Mouse (Mus musculus) A20 (cell line): ENCODE data around the gene Zcchc14.
A peak's percentile ranks its signal among the peaks of the same experiment; 100 is the strongest.
"Not testable (repeated sequence)": the region's sequence is repeated elsewhere in the genome, so short reads cannot be mapped to it uniquely, and the experiment has no call there.

ENCODE experiments used
- DNase-seq: peaks from one replicate; pipeline ENCODE4 v3.0.0-alpha.2; 2011; ENCODE audit warnings: low read depth, low spot score

Gene Zcchc14

DNA sequence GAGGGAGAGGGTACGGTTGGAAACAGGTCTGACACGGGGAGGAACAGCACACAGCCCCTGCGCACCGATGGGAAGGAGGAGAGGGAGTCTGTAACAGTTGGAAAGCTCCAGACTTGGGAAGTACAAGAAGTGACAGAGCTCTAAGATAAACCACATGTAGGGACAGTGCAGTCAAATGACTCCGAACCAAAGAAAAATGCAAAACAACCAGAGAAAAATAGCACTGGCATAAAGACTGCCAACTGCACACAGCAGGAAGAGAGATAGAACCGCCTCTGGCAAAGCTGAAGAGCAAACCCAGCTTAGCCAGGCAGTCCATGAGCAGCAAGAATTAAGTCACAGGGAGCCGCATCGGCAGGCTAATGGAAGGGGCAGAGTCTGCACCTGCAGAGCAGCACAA is 29.7 kb downstream of the Zcchc14 start:
- DNase-seq: no peak

DNA sequence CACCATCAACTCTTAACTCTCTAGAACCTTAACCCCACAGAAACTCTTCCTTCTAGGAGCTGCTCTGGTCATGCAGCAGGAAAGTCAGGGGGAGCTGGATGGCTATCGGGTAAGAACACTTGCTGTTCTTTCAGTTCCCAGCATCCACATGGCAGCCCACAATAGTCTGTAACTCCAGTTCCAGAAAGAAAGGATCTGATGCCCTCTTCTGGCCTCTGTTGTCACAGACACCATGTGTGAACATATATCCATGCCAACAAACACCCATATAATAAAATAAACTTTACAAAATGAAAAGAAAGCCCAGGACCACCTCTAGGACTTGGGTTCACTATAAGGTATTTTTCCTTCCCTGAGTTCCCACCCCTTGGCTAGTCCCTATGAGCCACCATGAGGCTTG is 30.8 kb downstream of the Zcchc14 start:
- no peak for DNase-seq

DNA sequence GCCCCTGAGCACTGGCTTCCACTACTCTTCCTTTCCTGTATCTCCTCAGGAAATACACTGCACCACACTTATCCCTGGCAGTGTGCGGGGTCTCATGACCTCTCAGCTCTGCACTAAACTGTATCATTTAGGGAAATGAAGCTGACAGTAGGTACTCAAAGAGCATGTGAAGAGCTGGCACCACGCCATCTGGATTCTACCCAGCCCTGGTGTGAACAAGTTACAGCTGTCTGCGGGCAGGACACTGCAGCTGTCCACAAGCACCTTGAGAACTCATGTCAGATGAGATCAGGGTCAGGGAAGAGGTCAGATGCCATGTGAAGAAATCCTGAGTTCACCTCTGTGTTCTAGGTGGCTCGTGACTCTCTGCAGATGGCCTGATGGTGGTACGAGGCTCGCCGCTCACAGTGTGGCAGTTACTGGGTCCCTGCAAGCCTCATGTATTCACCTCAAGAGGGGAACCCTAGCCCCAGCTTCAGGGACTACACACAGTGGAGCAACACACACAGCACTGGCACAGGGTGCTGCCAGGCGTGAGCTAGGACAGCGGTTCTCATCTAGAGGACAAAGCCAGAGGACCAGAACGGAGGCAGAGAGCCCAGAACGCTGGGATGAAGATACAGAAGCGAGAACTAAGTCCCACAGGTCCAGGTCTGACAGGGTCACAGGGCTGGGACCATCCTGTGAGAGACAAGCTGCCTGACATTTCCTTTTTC is 31.7 kb downstream of the Zcchc14 start:
- DNase-seq: peak; percentile 23

DNA sequence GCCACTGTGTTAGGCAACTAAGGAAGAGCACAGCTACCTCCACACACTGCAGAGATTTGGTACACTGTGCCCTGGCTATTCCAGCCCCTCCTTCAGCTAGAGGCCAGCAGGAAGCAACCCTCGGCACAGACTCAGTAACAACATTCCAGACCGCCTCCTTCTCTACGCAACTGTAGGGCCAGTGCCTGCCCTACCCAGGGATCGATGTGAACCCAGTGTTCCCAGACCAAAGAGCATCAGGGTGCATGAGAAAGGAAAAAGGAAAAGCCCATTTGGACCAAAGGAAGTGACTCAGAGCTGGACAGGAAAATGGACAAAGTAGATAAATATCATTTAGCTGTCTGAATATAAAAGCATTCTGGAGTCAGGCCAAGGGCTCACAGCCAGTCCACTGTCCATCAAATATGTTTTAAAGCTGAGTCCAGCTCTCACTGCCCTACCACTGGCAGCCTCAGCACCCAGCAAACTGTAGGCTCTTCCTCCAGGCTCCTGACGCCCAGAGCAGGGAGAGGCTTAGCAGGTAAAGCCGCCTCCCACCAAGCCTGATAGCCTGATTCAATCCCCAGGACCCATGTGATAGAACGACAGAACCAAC is 33.2 kb downstream of the Zcchc14 start:
- DNase-seq: no peak

DNA sequence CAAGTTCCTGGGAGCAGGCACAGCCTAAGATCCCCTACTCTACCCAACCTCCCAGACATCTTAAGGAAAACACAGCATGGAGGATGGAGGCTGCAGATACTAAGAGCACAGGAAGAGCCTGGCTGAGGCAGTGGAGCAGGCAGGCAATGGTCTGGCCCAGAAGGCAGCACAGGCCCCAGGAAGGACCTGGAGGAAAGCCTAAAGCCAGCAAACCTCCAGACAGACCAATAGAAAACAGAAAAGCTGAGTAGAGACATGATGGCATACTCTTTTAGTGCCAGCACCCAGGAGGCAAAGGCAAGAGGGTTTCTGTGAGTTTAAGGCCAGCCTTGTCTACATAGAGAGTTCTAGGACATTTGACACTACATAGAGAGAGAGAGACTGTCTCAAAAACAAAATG is 39.3 kb downstream of the Zcchc14 start:
- DNase-seq: no peak

DNA sequence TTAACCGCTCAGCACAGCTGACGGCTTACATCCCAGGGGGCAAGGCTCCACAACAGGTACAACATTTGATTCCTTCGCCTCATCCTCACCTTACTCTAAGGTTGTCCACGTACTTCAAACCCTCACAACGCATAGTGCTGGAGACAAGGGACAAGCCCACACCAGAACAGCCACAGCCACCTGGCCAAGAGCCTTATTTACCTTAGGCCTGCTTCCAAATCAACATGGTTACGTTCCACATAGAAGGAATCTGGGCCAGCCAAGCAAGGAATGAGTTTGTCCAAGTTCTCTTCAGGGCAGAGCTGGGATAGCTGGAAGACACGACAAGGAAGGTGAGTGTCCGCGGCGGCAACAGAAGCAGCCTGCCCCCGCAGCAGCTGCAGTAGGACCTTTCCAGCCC is 42.8 kb downstream of the Zcchc14 start:
- no peak for DNase-seq

DNA sequence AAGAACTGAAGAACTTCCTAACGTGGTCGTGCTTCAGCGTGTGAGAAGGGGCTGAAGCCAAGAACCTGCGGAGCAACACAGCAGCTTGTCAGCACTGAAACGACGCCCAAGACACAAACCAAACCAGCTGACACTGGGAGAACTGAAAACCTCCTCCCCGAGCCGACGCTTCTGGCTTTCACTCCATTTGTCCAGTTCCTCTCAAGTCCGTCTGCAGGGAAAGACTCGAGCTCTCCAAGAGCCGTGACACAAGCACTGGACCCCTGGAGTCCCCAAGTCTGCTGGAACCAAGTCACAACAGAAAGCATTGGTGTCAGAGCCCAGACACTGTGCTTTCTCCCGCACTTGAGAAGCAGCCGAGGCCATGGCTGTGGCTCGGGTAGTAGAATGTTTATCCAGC is 43.5 kb downstream of the Zcchc14 start:
- DNase-seq: no peak

DNA sequence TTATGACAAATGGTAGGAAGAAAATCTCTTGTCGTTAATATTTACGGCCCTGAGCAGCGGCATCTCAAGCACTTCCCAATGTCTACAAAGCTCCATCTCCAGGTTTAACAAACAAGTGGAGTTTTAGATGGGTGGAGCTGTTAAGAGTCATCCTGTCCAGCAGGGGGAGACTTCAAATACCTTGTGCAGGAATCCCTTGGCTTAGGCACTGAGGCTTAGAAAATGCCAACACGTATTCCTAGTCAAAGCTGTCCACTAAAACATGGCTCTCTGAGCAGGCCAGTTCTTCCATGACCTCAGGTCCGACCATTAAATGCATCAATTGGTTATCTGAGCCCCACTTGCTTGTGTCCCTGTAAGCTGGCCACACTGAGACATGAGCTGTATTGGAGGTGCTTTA is 45.0 kb downstream of the Zcchc14 start:
- peak; percentile 30 for DNase-seq

DNA sequence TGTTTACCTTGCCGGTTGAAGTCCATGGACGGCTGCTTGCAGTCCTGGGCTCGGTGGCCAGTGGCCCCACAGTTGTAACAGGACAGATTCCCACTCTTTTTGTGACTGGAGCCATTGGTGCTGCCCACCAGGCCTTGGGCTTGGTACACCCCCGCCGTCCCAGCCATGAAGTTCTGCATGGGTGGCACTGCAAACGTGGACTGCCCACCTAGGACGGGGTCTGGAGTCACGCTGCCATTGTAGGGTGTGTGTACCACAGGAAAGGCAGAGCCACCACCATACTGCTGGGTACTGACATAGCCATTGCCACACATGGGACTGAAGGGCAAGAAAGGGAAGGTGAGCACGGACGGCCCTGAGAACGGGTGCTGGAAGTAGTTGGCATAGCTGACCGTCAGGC is 48.9 kb downstream of the Zcchc14 start:
- no peak for DNase-seq

DNA sequence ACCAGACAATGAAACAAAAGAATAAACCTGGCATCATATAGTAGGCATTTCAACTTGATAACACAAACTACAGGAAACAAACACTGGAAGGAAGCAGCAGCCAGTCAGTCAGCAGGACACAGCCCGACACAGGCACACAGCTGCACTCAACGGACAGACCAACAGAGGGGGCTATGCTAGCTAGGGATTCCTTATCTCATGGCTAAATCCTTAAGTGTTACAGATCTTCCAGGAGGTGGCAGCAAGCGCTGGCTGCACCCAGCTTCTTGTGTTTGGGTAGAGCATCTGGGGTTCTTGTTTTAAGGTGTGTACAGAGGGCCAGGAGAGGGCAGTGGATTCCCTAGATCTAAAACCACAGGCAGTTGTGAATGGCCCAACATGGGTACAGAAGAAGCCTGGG is 49.8 kb downstream of the Zcchc14 start:
- DNase-seq: peak; percentile 74

DNA sequence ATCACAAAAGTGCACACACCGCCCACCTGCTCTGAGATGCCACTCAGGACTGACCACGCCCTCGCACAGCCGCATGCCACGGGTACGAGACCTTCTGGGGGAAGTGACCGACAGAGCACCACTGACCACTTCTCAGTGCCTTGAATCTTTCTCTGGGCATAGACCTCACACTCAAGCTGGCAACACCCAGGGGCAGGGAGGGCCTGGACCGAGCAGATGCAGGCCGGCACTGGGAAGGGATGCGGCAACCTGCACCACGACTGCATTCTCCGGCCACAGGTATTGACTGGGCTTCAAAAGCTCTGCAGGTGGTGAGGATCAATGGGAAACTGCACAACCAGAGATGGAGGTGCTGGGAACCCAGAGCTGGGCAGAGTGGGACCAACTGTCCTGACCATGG is 50.3 kb downstream of the Zcchc14 start:
- no peak for DNase-seq

DNA sequence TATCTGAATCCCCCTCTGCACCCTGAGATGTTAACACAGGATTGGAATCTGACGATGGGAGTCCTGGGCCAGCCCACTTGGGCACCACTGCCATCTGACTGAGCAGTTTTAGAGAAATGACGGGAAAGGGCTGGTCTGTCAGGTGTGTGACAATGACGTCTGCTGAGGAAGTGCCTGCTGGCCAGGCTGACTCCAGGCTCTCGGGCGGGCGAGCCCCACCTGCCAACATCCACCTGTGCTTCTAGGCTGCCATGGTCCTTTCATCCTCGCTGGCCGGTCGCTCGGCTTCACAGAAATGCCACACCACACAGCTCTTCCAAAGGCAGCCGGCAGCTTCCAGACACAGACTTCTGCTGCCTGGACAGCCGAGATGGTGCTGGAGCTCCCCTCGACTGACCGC is 52.9 kb downstream of the Zcchc14 start:
- no peak for DNase-seq

DNA sequence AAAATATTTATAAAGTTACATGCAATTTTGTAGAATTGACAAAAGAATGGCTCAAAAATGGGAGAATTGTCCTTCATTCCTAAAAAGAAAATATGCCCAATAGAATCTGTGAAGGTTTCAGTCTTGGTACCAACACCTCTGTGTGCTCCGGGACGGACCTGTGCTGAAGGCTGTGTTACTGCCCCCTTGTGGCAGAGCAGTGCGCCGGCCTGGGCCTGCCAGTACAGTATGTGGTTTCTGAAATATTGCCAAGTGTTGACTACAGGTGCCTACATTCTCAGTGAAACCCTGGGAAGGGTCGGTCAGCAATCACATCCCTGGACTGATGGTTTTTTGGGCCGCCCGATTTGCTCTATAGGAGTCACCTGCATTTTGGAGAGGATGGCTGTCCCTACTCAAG is 53.8 kb downstream of the Zcchc14 start:
- DNase-seq: peak; percentile 74

DNA sequence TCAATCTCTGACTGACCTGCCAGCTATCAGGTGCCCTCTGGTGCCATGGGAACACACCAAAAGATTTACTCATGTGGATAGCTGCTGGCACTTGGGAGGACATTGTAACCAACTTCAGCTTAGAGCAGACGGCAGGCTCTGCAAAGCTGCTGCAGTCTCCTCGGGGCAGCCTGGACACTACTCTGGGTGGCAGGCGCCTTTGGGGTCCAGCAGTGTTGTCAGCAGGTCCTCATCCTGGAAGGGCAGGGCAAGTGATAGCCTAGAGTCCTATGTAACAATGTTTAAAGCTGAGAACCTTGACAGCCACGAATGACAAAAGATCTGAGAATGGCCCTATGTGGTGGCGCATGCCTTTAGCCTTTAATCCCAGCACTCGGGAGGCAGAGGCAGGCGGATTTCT is 54.5 kb downstream of the Zcchc14 start:
- DNase-seq: no peak

DNA sequence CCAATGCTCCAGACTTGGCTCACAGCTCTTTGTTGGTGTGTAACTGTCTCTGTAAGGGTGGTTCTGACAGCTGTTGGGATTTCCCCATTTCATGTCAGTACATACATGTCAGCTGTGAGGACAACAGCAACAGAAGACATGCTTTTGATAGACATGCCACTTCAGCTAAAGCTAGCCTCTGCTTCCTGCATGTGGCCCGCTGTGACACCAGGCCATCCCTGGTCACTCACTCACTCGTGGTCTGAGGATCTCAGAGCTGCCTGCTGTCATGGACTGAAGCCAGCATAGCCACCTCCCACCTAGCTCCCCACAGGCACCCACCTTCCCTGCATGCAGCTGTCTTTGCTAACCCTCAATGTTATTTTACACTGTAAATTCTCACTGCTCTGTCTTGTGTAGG is 55.2 kb downstream of the Zcchc14 start:
- DNase-seq: not testable (repeated sequence)

DNA sequence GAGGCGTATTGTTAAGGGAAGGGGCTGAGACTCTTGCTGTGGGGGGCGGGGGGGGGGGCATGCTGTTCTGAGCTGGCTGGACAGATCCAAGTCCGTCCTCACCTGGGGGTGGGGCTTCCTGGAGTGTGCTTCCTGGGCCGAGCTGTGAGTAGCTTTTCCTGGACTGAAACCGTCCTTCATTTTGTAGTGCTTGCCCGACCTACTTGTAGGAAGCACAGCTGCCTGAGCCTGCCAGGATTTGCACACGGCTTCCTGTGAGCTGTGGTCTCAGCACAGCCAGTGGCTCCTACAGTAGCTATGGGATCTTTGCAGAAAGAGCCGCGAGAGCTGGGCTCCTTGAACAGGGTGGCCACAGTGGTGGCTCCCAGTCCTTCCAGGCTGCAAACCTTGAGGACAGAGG is 58.7 kb downstream of the Zcchc14 start:
- no peak for DNase-seq

DNA sequence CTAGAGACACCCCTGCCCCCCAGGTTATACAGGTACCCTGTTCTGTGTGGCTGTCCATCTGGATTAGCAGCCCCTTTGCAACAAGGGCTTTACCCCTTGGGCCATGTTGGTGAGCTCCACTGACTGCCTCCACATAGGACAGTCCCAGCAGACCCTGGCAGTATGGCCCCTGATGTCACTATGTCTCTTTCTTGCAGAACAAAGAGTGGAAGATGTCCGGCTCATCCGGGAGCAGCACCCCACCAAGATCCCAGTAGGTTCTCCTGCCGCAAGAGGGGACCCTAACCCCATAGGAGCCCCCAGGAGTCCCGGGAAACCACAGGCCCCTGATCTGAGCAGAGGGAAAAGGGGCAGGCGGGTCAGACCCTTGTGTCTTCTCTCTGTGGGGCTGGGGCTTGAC is 59.4 kb downstream of the Zcchc14 start:
- no peak for DNase-seq

DNA sequence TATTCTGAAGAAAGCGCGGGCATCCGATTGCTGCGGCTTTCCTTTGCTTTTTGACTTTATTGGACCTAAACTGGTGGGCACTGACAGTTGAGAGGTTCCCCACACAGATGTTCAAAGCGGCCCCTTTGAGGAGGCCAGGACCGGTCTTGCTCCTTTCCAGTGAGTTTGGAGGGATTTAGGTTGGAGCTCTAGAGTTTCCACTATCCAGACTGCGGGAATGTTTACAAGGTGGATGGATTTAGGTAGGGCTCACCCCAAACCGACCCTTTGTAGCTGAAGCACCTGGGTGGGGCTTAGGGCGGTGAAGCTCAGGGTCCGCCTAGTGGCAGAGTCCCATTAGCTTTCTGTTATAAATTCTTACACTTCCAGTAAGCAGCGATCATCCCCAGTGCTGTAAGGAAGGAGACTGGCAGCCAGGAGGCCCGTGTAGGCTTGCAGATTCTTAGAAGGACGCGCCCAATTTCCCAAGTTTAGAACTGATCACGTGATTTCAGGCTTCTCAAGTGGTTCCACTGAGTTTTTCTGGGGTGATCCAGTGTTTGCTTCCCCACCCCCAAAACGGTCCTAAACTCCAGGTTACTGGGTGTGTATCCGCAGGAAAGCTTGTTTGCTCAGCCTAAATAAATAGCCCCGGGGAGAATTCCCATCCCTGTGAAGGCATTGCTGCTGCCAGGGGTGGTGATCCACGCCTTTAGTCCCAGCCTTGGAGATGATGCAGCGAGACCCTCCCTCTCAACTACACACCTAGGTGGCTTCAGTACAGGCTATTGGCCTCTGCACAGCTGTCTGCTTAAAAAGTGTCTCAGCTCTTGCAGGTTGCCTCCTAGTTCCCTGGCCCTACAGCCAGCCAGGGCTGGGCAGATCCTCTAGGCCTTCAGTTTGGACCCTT is 61.3 kb downstream of the Zcchc14 start:
- peak; percentile 74 for DNase-seq

DNA sequence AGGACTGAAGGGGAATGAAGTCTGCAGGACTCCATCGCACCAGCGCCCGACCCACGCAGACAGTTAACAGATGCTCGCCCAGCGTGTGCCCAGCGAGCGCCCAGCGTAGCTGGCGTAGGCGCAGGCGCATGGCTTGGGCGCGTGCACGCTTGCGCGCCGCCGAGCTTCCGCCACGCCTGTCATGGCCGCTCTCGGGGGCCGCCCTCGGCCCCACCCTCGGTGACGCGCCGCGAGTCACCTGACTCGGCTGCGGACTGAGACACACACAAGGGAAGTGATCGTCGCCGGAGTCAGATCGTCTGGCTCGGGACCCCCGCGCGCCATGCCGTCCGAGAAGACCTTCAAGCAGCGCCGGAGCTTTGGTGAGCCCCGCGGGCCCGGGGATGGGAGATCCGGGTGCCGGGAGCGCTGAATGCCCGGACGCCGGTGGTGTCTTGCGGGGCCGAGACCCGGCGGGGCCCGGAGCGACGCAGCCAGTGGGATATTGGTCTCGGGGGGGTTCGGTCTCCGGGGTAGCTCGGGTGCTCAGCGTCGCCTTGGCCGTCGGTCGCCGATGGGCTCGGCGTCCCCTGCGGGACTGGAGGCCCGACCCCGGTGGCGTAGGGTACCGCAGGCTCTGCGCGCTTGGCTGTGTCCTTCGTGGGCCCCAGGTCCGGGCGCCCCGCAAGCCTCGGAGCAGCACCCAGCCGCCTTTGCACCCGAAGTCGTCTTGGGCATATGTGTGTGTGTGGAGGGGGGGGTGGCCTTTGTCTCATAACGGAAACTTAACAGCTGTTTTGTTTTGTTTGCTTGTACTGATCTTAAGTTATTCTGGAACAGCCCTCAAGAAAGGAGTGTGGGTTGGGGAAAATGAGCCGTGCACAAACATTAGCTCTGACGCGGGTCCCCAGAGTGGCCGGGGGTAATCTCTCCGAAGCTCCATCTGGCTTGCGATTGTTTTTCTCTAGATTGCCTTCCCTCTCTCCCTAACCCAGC is 62.2 kb downstream of the Zcchc14 start, which contains the start of gene Map1lc3b:
Gene Map1lc3b, plus strand, starts transcription at position 159 of the 975 bp plus-strand sequence.
- peak; percentile 95 for DNase-seq

DNA sequence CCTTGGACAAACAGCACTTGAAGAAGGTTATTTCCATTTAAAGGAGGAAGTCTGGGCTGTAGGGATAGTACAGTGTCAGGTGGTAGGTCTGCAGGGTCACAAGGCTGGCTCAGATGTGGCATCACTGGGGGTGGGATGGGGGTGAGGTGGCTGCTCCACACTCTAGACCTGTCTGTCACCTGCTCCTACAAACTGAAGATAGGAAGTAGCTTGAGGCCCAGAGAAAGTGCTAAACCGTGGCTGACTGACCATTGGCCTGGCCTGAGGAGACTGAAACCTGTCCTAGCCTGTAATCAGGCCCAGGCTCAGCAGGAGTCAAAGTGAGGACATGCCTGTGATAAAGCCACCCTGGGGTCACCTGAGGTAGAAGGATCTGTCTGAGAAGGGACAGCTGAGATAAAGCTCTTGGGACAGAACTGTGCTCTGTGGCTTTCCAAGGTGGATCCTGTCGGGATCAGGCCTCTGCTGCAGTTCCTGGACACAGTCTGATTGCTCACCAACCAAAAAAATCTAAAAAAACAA is 63.4 kb downstream of the Zcchc14 start:
- DNase-seq: no peak

DNA sequence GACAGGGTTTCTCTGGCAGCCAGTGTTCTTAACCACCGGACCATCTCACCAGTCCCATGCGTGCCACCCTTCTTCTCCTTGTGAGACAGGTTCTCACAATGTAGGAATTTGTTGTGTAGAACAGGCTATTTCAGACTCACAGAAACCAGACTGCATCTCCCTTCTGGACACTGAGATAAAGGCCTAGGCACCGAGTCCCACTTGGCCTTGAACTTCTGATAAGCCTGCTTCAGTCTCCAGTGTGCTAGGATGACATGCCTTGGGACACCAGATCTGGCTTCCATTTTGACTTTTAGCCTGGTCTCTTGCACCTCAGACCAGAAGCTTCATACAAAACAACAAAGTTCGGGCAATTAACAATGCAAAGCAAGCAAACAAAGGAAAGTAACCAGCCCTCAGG is 64.0 kb downstream of the Zcchc14 start:
- DNase-seq: no peak
